Mouse (Mus musculus) lung, postnatal 10 days (tissue): Measurements from ENCODE around the gene Rnf31.

Experiments used
- DNase-seq: peaks from one replicate; pipeline ENCODE4 v3.0.0; 2021

The Rnf31 gene

DNA sequence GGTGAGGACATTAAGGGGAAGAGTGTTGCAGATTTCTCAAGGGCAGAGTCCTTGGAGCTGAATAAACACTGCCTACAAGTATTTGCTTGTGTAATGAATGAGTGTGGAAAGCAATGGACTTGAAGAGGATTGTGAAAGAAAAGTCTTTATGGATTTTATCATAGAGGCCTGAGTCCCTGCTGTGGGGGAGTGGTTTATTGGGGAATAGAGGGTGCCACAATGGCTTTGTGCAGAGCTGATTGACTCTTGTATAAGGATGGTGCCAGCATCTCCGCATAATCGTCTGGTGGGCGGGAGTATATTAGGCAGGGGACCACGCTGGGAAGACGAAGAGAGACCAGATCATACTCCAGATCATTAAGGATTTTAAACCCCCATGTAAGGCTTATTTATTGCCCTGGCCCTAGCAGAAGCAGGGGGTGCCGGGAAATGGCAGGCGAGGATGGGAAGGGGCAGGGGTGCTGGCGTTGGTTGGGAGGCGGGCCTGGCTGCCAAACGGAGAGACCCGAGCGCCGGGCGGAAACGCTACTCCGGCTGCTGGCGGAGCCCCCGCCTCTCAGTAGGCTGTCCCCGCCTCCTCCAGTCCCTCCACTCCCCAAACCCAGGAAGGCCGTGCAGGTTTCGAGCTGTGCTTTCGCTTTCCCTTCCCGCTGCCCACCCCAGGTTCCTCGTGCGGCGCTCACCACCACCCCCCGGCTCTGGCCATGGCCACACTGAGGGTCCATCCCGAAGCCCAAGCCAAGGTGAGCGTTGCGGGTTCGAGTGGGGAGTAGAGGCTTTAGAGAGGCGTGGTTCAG is 13.4 kb upstream of the Rnf31 start, which contains the start of gene Psme1:
TSS of gene Psme1 (plus strand) at position 253 of the 797 bp plus-strand sequence.
- peak; percentile 93 for DNase-seq

DNA sequence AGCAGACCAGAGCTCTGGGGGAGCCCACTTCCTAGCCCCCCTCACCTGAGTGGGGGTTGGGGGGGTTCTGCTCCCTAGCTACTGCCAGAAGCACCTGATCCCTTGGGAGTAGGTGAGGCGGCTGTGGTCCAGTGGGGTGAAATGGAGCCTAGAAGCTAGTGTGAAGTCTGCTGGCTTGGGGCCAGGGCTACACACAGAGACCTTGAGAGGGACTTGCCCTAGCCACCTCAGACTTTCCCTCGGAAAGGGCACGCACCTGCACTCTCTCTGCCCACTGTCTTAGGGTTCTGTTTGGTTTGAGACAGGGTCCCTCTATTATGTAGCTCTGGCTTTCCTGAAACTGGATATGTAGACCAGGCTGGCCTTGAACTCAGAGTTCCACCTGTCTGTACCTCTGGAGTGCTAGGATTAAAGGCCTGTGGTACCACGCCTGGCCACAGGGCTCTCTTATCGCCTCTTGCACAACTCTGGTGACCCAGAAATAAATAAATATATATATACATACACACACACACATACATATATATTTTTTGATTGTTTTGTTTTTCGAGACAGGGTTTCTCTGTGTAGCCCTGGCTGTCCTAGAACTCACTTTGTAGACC is 12.7 kb upstream of the Rnf31 start:
- DNase-seq: peak; percentile 63

DNA sequence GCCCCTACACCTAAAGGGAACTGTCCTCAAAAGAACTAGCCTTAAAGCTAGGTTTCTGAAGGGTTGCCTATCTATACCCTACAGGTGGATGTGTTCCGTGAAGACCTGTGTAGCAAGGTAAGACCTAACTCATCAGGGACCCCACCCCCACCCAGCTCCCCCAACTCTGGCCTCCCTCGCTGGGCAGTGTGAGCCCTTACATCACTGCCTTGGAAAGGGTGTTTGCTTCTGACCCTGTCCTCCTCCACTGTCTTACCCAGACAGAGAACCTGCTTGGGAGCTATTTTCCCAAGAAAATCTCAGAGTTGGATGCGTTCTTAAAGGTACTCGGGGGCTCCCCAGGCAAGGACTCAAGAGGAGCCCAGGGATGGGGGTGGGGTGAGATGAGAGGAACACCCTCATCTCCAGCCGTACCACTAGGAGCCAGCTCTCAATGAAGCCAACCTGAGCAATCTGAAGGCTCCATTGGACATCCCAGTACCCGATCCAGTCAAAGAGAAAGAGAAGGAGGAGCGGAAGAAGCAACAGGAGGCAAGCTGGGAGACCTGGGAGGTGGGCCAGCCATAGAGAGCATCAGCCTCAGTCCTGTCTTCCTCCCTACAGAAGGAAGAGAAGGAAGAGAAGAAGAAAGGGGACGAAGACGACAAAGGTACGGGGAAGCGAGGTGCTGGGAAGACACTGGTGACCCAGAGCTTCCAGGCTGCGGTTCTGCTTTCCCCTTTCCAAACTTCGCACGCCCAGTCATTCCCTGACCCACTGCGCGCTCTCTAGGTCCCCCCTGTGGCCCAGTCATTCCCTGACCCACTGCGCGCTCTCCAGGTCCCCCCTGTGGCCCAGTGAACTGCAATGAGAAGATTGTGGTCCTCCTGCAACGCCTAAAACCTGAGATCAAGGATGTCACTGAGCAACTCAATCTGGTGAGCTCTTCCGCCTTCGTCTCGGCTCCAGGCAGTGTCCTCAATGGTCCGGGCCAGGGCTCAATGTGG is 11.7 kb upstream of the Rnf31 start:
- no peak for DNase-seq

DNA sequence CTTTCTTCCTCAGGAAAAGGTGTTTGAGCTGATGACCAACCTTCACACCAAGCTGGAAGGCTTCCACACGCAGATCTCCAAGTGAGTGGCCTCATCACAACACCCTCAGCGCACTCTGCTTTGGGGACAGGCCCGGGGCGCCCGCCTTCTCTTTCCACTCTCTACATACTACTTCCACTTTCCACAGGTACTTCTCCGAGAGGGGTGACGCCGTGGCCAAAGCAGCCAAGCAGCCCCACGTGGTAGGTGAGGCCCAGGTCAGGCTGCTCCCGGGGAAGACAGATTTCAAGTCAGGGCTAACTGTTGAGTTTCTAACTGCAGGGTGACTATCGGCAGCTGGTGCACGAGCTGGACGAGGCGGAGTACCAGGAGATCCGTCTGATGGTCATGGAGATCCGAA is 10.8 kb upstream of the Rnf31 start:
- DNase-seq: no peak

GRCm38 (mm10) chr14:55581981-55582681 is 9.4 kb upstream of the Rnf31 start:
- no peak for DNase-seq

DNA sequence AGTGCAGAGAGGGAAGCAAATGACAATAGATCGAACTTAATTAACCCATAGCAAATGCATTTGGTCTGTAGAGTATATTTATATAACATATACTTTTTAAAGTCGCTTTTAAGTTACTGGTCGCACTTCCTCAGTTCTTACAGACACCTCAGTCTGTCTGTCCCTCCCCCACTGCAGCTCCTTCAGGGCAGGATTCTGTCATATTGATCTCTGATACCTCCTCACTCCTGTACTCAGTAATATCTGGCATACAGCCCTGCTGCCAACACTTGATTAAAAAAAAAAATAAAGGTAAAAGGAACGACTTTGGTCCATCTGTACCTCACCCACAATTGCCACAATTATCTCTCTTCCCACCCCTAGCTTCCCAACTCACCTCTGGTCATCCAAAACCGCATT is 7.2 kb upstream of the Rnf31 start:
- DNase-seq: no peak

DNA sequence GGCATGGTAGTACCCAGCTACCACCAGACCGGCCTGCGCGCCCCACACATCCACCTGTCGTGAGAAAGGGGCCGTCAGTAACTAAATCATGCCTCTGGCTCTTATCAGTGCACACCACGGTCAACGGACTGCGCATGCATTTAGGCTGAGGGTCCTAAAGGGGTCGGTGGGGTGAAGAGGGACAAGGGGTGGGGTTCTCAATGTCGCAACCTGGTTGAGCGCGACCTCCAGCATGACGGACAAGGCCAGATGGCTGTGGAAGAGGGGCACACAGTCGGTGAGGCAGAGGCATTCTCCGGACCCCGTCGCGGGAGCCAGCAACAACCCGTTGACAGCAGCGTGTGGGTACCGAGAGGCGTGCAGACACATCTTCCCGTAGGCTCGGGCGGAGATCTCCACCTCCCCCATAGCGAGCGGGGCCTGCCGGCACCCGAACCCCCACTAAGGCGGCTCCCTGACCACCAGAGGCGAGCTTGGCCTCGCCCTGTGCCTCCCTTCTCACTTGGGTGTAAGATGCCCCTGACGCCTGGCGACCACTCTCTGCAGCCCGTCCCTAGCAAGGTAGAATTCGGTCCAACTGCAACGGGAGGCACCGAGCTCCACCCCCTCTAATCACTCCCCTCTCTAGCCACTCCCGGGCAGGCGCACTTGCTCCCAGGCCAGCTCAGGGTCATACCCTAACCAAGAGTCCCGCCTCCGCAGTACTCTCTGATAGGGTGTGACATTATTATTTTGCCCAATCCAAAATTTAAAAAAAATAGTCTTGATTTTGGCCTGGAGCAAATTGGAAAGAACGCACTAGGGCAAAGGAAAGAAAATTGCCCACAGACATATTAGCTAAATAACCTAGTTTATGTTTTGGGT is 6.6 kb upstream of the Rnf31 start, which contains the start of gene Emc9:
TSS of gene Emc9 (minus strand) at position 601 of the 864 bp plus-strand sequence.
- DNase-seq: peak; percentile 88

- DNase-seq: no peak
Observed at GRCm38 (mm10) chr14:55585566-55585960, 5.9 kb upstream of the Rnf31 start.

DNA sequence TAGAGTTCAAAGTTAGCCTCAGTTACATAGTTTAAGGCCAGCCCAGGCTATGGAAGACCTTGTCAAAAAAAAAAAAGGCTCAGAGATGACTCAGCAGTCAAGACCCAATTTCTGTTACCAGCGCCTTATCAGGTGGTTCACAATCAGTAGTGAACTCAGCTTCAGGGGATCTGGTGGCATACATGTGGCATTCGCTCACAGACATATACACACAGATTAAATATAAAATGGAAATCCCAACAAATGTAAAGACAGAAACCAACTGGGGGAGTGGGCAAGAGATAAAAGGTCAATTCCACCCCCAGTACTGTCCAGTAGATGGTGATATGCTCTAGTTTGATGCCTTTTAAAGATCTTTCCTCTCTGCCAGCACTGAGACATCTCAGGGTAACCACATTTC is 5.4 kb upstream of the Rnf31 start:
- DNase-seq: no peak

- no peak for DNase-seq
Observed at GRCm38 (mm10) chr14:55589271-55589670, 2.2 kb upstream of the Rnf31 start.

DNA sequence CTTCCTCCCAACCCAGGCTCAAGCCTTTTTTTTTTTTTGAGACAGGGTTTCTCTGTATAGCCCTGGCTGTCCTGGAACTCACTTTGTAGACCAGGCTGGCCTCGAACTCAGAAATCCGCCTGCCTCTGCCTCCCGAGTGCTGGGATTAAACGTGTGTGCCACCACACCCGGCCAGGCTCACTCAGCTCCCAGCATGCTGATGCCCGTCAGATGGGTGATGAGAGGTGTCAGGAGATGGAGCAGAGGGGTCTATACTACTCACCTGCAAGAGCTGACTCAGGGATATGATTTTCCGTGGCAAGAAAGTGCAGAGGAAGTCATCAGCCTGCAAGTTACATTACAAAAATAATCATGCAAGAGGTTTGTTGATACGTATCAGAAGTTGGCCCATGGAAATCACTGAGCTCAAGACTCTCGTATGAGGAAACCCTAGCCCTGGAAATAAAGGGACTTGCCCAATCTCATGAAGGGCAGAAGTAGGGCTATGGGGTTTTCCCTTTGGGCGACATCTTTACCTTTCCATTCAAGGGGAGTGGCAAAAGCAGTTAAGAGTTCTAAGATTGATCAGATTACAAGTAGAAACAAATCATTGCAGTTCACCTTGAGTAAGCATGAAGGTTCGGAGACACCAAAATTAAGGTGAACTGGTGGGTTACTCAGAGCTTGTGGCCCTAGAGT is 1.6 kb upstream of the Rnf31 start:
- DNase-seq: no peak

- peak; percentile 99 for DNase-seq
Observed at GRCm38 (mm10) chr14:55590748-55591330, 669 bp upstream of the Rnf31 start, which contains the start of gene Psme2. TSS of gene Psme2 (minus strand) at chr14:55591113.

- DNase-seq: peak; percentile 30
Observed at GRCm38 (mm10) chr14:55592226-55592625, 718 bp downstream of the Rnf31 start.

DNA sequence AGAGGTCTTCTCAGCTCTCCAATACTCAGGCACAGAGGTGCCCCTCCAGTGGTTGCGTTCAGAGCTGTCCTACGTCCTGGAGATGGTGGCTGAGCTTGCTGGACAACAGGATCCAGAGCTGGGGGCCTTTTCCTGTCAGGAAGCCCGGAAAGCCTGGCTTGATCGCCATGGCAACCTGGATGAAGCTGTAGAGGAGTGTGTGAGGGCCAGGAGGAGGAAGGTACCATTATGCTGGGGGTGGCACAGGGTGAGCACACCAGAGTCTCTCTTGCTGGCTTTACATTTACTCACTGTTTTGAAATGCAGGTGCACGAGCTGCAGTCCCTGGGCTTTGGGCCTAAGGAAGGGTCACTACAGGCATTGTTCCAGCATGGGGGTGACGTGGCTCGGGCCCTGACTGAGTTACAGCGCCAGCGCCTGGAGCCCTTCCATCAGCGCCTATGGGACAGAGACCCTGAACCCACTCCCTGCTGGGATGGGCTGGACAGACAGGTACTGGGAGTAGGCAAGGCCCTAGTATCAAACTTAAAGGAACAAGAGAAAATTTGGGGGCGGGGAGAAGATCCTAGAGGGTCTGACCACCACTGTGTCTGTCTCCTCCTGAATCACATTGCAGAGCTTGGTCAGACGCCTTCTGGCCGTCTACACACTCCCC is 4.7 kb downstream of the Rnf31 start:
- DNase-seq: no peak

DNA sequence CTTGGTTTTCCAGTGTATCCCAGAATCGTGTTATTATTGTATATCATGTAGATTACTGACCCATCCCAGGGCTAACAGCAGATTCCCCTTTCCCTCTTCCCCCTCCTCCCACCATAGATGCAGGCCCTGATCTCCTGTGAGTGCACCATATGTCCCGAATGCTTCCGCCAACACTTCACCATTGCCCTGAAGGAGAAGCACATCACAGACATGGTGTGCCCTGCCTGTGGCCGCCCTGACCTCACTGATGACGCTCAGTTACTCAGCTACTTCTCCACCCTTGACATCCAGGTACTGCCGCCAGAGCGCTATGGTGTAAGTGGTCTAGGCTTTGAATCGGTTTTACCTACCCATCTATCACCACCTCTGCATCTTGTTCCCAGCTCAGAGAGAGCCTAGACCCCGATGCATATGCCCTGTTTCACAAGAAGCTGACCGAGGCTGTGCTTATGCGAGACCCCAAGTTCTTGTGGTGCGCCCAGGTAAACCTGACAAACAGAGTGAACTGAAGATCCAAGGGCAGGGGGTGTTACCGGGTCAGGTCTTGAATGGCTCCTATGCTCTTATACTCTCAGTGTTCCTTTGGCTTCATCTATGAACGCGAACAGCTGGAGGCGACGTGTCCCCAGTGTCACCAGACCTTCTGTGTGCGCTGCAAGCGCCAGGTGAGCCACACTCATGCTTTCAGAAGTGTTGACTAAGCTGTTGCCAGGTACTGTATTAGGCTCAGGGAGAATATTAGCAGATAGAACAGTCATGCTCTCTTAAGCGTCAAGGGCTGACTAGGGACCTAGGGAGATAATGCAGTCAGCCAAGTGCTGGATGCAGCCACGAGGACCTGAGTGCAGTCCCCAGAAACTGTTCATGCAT is 7.2 kb downstream of the Rnf31 start:
- DNase-seq: no peak

GRCm38 (mm10) chr14:55603271-55603632 is 11.7 kb downstream of the Rnf31 start, which contains the start of gene Irf9:
TSS of gene Irf9 (plus strand) at chr14:55603571.
- no peak for DNase-seq

GRCm38 (mm10) chr14:55603633-55604576 is 12.4 kb downstream of the Rnf31 start:
- peak; percentile 97 for DNase-seq

- no peak for DNase-seq
Observed at GRCm38 (mm10) chr14:55604823-55605222, 13.3 kb downstream of the Rnf31 start.
